Mouse (Mus musculus) cerebellum, adult 2 months (tissue): ENCODE measurements around the gene Olfr739.

Source experiments
- CTCF ChIP-seq: fragments of 200-500 bp; IDR thresholded peaks from 2 replicates; pipeline ENCODE4 v1.5.1; 2011; ENCODE audit warnings: low read depth, mild to moderate bottlenecking, control low read depth, low read length, moderate library complexity, borderline replicate concordance; ENCODE audit not compliant: insufficient read depth
- POLR2A ChIP-seq: fragments of 200-500 bp; IDR thresholded peaks from 2 replicates; pipeline ENCODE4 v1.6.1; 2011; ENCODE audit warnings: low read length, control low read depth, borderline replicate concordance; ENCODE audit not compliant: insufficient read depth

- TF ChIP-seq CTCF (no peak), POLR2A (no peak)
These were observed 37.6 kb upstream of the Olfr739 start, which contains the start of gene Olfr736 for GRCm38 (mm10) chr14:50380863-50381262.
